In genomic region chr15:89431806-89432205, GRCm38 (mm10) we compare ENCODE assay signal across 16 mouse cellular contexts. TPM values are rescaled to one million over a fixed set of nuclear protein-coding genes. Genes with fewer than 3 reads are reported as not detected.
"Had no signal": no experiment of that assay in that cellular context is flagged by ENCODE, and none has a peak within 500 bp of the region (broad histone marks: within the 10 kb centered on the region; RNA-seq: fewer than 3 reads in every experiment).

No protein-coding gene starts in this region.

- H3K27me3 ChIP-seq: midbrain, embryonic 15.5 days had no signal

- H3K9me3 ChIP-seq: limb, embryonic 10.5 days; midbrain, embryonic 15.5 days had no signal

- H3K27ac ChIP-seq: left cerebral cortex, adult 2 months; limb, embryonic 10.5 days; liver, embryonic 14.5 days; midbrain, embryonic 15.5 days; stomach, postnatal 0 days had no signal

- DNase-seq: kidney, adult 8-10 months; kidney, postnatal 25 days; lung, adult 2 months; lung, postnatal 36 days; right cerebral cortex, adult 18-20 months; right cerebral cortex, postnatal 25 days; thymus, postnatal 4 days had no signal

- H3K4me2 ChIP-seq: midbrain, embryonic 15.5 days had no signal

- H3K9ac ChIP-seq: liver, embryonic 14.5 days; midbrain, embryonic 15.5 days had no signal

- H3K4me3 ChIP-seq: left cerebral cortex, adult 2 months; limb, embryonic 10.5 days; midbrain, embryonic 15.5 days had no signal

- ATAC-seq: lung, postnatal 0 days; midbrain, embryonic 15.5 days had no signal

RNA-seq across cellular contexts. Expression of gene Gm44502, which starts 2.3 kb away (rescaled TPM):
- polyA plus RNA-seq: kidney, embryonic 16.5 days; limb, embryonic 10.5 days; lung, adult 2 months; lung, postnatal 0 days; midbrain, embryonic 15.5 days; stomach, postnatal 0 days had no signal

RNA-seq across cellular contexts. Expression of gene Syce3, which starts 21.5 kb away (rescaled TPM):
- polyA plus RNA-seq: kidney, embryonic 16.5 days; limb, embryonic 10.5 days; limb, embryonic 14.5 days; liver, embryonic 14.5 days; lung, adult 2 months; lung, postnatal 0 days; midbrain, embryonic 15.5 days; neural tube, embryonic 14.5 days; stomach, postnatal 0 days had no signal
